Mouse (Mus musculus) heart, adult 2 months (tissue): ENCODE data around the gene Aldh2. TPM values are rescaled to one million over a fixed set of nuclear protein-coding genes. Genes with fewer than 3 reads are reported as not detected.

Source experiments
- DNase-seq, 2 experiments: peaks; one replicate each; pipeline ENCODE4 v3.0.0; 2021
- H3K27ac ChIP-seq: fragments of 200-600 bp; 2 replicates; pipeline ENCODE4 v1.8.1; 2022
- H3K27me3 ChIP-seq: fragments of 200-500 bp; 2 replicates; pipeline ENCODE4 v1.6.1; 2012; ENCODE audit warnings: mild to moderate bottlenecking, low read length, inconsistent platforms, mixed read lengths; ENCODE audit not compliant: control insufficient read depth, insufficient read depth
- H3K36me3 ChIP-seq: fragments of 200-500 bp; 2 replicates; pipeline ENCODE4 v1.6.1; 2012; ENCODE audit warnings: low read length, inconsistent platforms; ENCODE audit not compliant: control insufficient read depth, insufficient read depth
- H3K4me1 ChIP-seq: fragments of 200-500 bp; 2 replicates; pipeline ENCODE4 v1.6.1; 2011; ENCODE audit warnings: low read length; ENCODE audit not compliant: control insufficient read depth, insufficient read depth
- H3K4me3 ChIP-seq: fragments of 200-600 bp; 2 replicates; pipeline ENCODE4 v1.8.1; 2022
- H3K79me2 ChIP-seq: fragments of 200-500 bp; replicated peaks from 2 replicates; pipeline ENCODE4 v1.6.1; 2012; ENCODE audit warnings: mild to moderate bottlenecking, inconsistent platforms, low read length, moderate library complexity, mixed read lengths; ENCODE audit not compliant: control insufficient read depth, insufficient read depth
- H3K9ac ChIP-seq: fragments of 200-500 bp; 2 replicates; pipeline ENCODE4 v1.6.1; 2012; ENCODE audit warnings: low read depth, mild to moderate bottlenecking, control low read depth, inconsistent platforms, low read length, mixed read lengths
- CTCF ChIP-seq: fragments of 200-600 bp; IDR thresholded peaks from 2 replicates; pipeline ENCODE4 v1.8.1; 2022; ENCODE audit warnings: antibody characterized with exemption, mild to moderate bottlenecking, moderate library complexity
- EP300 ChIP-seq: fragments of 200-500 bp; IDR thresholded peaks from 2 replicates; pipeline ENCODE4 v1.6.1; 2011; ENCODE audit warnings: low read depth, low read length, control low read depth; ENCODE audit not compliant: insufficient read depth
- POLR2A ChIP-seq: fragments of 200-500 bp; IDR thresholded peaks from 2 replicates; pipeline ENCODE4 v1.6.1; 2011; ENCODE audit warnings: mild to moderate bottlenecking, low read depth, low read length, control low read depth; ENCODE audit not compliant: insufficient read depth
- WGBS: fragments of 180-500 bp; shearing (Covaris S2); methylation state at CpG from one replicate; pipeline ENCODE4 v1.1.7; 2018; 5-methylcytosine and 5-hydroxymethylcytosine counted together
- intact Hi-C: fragments of 180-260 bp; cut with DNase I; formaldehyde crosslinking; loops from one replicate; pipeline ENCODE4 v1.15.1; 2025
- polyA plus RNA-seq: library from polyadenylated mRNA; depleted of rRNA; stranded (reverse); fragments of >200 nt; gene quantifications from 2 replicates; pipeline ENCODE4 v1.2.3, GENCODE M21; 2012
- total RNA-seq, 2 experiments: library from RNA; stranded (reverse); gene quantifications; 2 replicates each; pipeline ENCODE4 v1.2.3; 2021

Gene Aldh2
- total and polyA plus RNA-seq, 3 experiments = 339 to 433 (median 371) TPM

GRCm38 (mm10) chr5:121544910-121545792 lies 48.5 kb downstream of the Aldh2 start, which contains the start of the genes Adam1a and Gm42878:
Gene Adam1a, minus strand, starts transcription at chr5:121545482.
Gene Gm42878, minus strand, starts transcription at chr5:121545482.
- TF ChIP-seq CTCF = no peak
- Histone ChIP-seq H3K9ac (peak within 1 kb of the TSS; percentile 87), H3K36me3 (peaks cover 3% of the 10 kb centered on the region; the same call in 1 of the 2 replicates), H3K27me3 (no peaks in the 10 kb centered on the region), H3K79me2 (no peaks in the 10 kb centered on the region; the same call in none of the 2 replicates), H3K4me1 (peaks cover 4% of the 10 kb centered on the region), H3K27ac (peak within 1 kb of the TSS; percentile 99), H3K4me3 (peak within 1 kb of the TSS; percentile 79)
- DNase-seq = no peak
- under 1% methylated on average over 96 of the region's 97 CpGs for WGBS
- intact Hi-C loops = loop anchor here (5.0 kb wide), 1 partner anchor 148 kb away; the partner anchor contains the start of gene Naa25

DNA sequence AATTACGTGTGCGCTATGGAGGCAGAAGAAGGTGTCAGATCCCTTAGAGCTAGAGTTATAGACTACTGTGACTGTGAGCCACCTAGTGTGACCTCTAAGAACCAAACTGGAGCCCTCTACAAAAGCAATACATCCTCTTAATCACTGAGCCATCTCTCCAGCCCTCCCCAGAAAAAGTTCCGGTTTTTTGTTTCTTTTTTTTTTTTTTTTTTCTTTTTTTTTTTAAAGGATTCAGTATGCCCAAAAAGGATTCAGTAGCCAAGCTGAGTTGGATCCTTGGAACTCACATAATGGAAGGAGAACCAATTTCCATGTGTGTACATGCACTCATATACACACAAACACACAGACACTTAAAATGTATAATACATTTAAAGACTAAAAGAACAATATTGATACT lies 50.3 kb downstream of the Aldh2 start:
- intact Hi-C loops = no loop called here
- H3K36me3 ChIP-seq = peaks cover 3% of the 10 kb centered on the region; the same call in 1 of the 2 replicates
- no peak overlapping the region for H3K9ac ChIP-seq
- no peak overlapping the region for H3K4me3 ChIP-seq
- TF ChIP-seq POLR2A (no peak), CTCF (no peak), EP300 (no peak)
- no peaks in the 10 kb centered on the region; the same call in none of the 2 replicates for H3K79me2 ChIP-seq
- no peak overlapping the region for H3K27ac ChIP-seq
- no peak for DNase-seq
- no peaks in the 10 kb centered on the region for H3K27me3 ChIP-seq
- peaks cover 4% of the 10 kb centered on the region for H3K4me1 ChIP-seq
- 65% methylated on average over 3 of the region's 3 CpGs for WGBS

DNA sequence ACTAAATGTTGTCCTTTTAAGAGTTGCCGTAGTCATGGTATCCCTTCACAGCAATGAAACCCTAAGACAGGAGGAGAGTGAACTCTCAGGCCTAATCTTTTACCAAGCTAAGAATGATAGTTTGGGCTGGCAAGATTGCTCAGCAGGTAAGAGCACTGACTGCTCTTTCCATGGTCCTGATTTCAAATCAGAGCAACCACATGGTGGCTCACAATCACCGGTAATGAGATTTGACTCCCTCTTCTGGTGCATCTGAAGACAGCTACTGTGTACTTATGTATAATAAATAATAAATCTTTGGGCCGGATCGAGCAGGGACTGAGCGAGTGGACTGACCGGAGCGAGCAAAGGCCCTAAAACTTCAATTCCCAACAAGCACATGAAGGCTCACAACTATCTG lies 52.4 kb downstream of the Aldh2 start:
- no peak for DNase-seq
- Histone ChIP-seq H3K9ac (no peak overlapping the region), H3K4me1 (peaks cover 4% of the 10 kb centered on the region), H3K79me2 (no peaks in the 10 kb centered on the region; the same call in none of the 2 replicates), H3K27ac (no peak overlapping the region), H3K4me3 (no peak overlapping the region), H3K36me3 (peaks cover 3% of the 10 kb centered on the region; the same call in 1 of the 2 replicates), H3K27me3 (no peaks in the 10 kb centered on the region)
- intact Hi-C loops = no loop called here
- WGBS = 79% methylated on average over 7 of the region's 7 CpGs
- TF ChIP-seq CTCF (no peak), EP300 (no peak), POLR2A (no peak)

- Histone ChIP-seq H3K4me1 (peaks cover 4% of the 10 kb centered on the region), H3K27me3 (no peaks in the 10 kb centered on the region), H3K4me3 (no peak overlapping the region), H3K36me3 (peaks cover 3% of the 10 kb centered on the region; the same call in 1 of the 2 replicates), H3K9ac (no peak overlapping the region), H3K79me2 (no peaks in the 10 kb centered on the region; the same call in none of the 2 replicates), H3K27ac (no peak overlapping the region)
- intact Hi-C loops = no loop called here
- no peak for TF ChIP-seq POLR2A
- 94% methylated on average over 5 of the region's 5 CpGs for WGBS
- DNase-seq = no peak
These were observed 53.6 kb downstream of the Aldh2 start for GRCm38 (mm10) chr5:121540066-121540465.

GRCm38 (mm10) chr5:121537588-121537987 lies 56.0 kb downstream of the Aldh2 start:
- Histone ChIP-seq H3K36me3 (no peaks in the 10 kb centered on the region), H3K79me2 (no peaks in the 10 kb centered on the region; the same call in 1 of the 2 replicates), H3K4me3 (no peak overlapping the region), H3K9ac (no peak overlapping the region), H3K4me1 (no peaks in the 10 kb centered on the region), H3K27ac (no peak overlapping the region), H3K27me3 (no peaks in the 10 kb centered on the region)
- no peak for DNase-seq
- WGBS = 47% methylated on average over 2 of the region's 2 CpGs
- intact Hi-C loops = no loop called here
- no peak for TF ChIP-seq POLR2A
- no peak for TF ChIP-seq CTCF
- TF ChIP-seq EP300 = no peak

- intact Hi-C loops = no loop called here
- Histone ChIP-seq H3K27me3 (no peaks in the 10 kb centered on the region), H3K79me2 (no peaks in the 10 kb centered on the region; the same call in 1 of the 2 replicates), H3K4me3 (no peak overlapping the region), H3K9ac (no peak overlapping the region), H3K27ac (no peak overlapping the region), H3K4me1 (no peaks in the 10 kb centered on the region), H3K36me3 (no peaks in the 10 kb centered on the region)
- WGBS = 39% methylated on average over 7 of the region's 7 CpGs
- no peak for TF ChIP-seq EP300
- no peak for TF ChIP-seq POLR2A
- TF ChIP-seq CTCF = no peak
- DNase-seq = no peak
These were observed 56.6 kb downstream of the Aldh2 start for GRCm38 (mm10) chr5:121536921-121537555.
